ENCODE assay signal across 8 mouse cellular contexts in genomic region chr10:80748609-80749008, GRCm38 (mm10). TPM values are rescaled to one million over a fixed set of nuclear protein-coding genes. Genes with fewer than 3 reads are reported as not detected.
DNase-seq lines count a peak whose midpoint lies in the region; ATAC-seq and TF ChIP-seq lines count a peak whose summit lies in the region.
"Had no signal": no experiment of that assay in that cellular context is flagged by ENCODE, and none has a peak within 500 bp of the region (broad histone marks: within the 10 kb centered on the region; RNA-seq: fewer than 3 reads in every experiment).

No protein-coding gene starts in this region.

- no peak for TF ChIP-seq CTCF in brain, embryonic 14.5 days (IDR thresholded peaks at IDR 0.05; ENCODE audit: borderline replicate concordance, extremely low read depth, insufficient read depth, insufficient read length)

- peak; percentile 63 for DNase-seq in midbrain, embryonic 14.5 days
- peak; percentile 40 for DNase-seq in brain, embryonic 14.5 days (ENCODE audit: low read depth)
- DNase-seq in kidney, adult 9 months: peak; percentile 68
- DNase-seq in mesoderm, embryonic 11.5 days (ENCODE audit: low read depth, low spot score): peak; percentile 87
- no peak for DNase-seq in right cerebral cortex, adult 18-20 months
- DNase-seq in cerebellum, postnatal 36 days: no peak

- no peaks in the 10 kb centered on the region for H3K27me3 ChIP-seq in midbrain, embryonic 14.5 days (ENCODE audit: control insufficient read depth, insufficient read depth, low read length)
- no peaks in the 10 kb centered on the region; the same call in 1 of the 2 replicates for H3K27me3 ChIP-seq in midbrain, embryonic 16.5 days (ENCODE audit: control insufficient read depth, insufficient read depth, low read depth, low read length)

- no peaks in the 10 kb centered on the region for H3K9me3 ChIP-seq in midbrain, embryonic 14.5 days (ENCODE audit: control insufficient read depth, low read length)
- H3K9me3 ChIP-seq in midbrain, embryonic 16.5 days (replicated peaks; ENCODE audit: control insufficient read depth, low read length, poor library complexity, severe bottlenecking): no peaks in the 10 kb centered on the region
- H3K9me3 ChIP-seq: midbrain, embryonic 12.5 days had no signal

- no peak overlapping the region for H3K9ac ChIP-seq in midbrain, embryonic 14.5 days (replicated peaks; ENCODE audit: low read length)
- no peak overlapping the region for H3K9ac ChIP-seq in midbrain, embryonic 16.5 days (ENCODE audit: low read depth, low read length)
- H3K9ac ChIP-seq: midbrain, embryonic 12.5 days had no signal

- no peak overlapping the region for H3K4me2 ChIP-seq in midbrain, embryonic 14.5 days (ENCODE audit: low read length)
- no peak overlapping the region for H3K4me2 ChIP-seq in midbrain, embryonic 16.5 days (ENCODE audit: low read length)
- H3K4me2 ChIP-seq: midbrain, embryonic 12.5 days had no signal

- ATAC-seq in midbrain, embryonic 14.5 days (ENCODE audit: low FRiP score, low TSS enrichment): no peak
- no peak for ATAC-seq in midbrain, embryonic 16.5 days

- no peak overlapping the region for H3K4me3 ChIP-seq in midbrain, embryonic 14.5 days (replicated peaks; ENCODE audit: low read depth, low read length)
- no peak overlapping the region for H3K4me3 ChIP-seq in midbrain, embryonic 16.5 days (ENCODE audit: low read depth, low read length)
- H3K4me3 ChIP-seq: midbrain, embryonic 12.5 days had no signal

- H3K36me3 ChIP-seq in midbrain, embryonic 14.5 days (ENCODE audit: control insufficient read depth, insufficient read depth, low read length): no peaks in the 10 kb centered on the region
- H3K36me3 ChIP-seq in midbrain, embryonic 16.5 days (ENCODE audit: control insufficient read depth, insufficient read depth, low read length): no peaks in the 10 kb centered on the region
- H3K36me3 ChIP-seq: midbrain, embryonic 12.5 days had no signal

- no peak overlapping the region for H3K27ac ChIP-seq in midbrain, embryonic 14.5 days (replicated peaks; ENCODE audit: low read depth, low read length)
- no peak overlapping the region for H3K27ac ChIP-seq in midbrain, embryonic 16.5 days (ENCODE audit: low read length)
- H3K27ac ChIP-seq: midbrain, embryonic 12.5 days had no signal

- WGBS in midbrain, embryonic 14.5 days: 15% methylated on average over 6 of the region's 6 CpGs
- WGBS in midbrain, embryonic 16.5 days: 16% methylated on average over 6 of the region's 6 CpGs

- H3K4me1 ChIP-seq in midbrain, embryonic 14.5 days (ENCODE audit: control insufficient read depth, insufficient read depth, low read length): no peaks in the 10 kb centered on the region
- H3K4me1 ChIP-seq in midbrain, embryonic 16.5 days (ENCODE audit: control insufficient read depth, insufficient read depth, low read length): peaks cover 3% of the 10 kb centered on the region

- no peak for TF ChIP-seq POLR2A in brain, embryonic 14.5 days (IDR thresholded peaks at IDR 0.05; ENCODE audit: borderline replicate concordance, extremely low read depth, insufficient read depth, insufficient read length, poor library complexity, severe bottlenecking)

RNA-seq across cellular contexts. Expression of gene Dot1l, which starts 6.4 kb away (rescaled TPM):
- 23.4 and 27.9 TPM in 2 replicates for polyA plus RNA-seq in midbrain, embryonic 14.5 days (2014; fragmentation: Nextera tagmentation; extraction: Ambion mirVana)
- 17.7 and 17.8 TPM in 2 replicates for polyA plus RNA-seq in midbrain, embryonic 16.5 days (2015; fragmentation: Nextera tagmentation; extraction: Ambion mirVana)
- 36.1 and 77.6 TPM in 2 replicates for polyA plus RNA-seq in brain, embryonic 14.5 days (2012; rRNA removed)

RNA-seq across cellular contexts. Expression of gene Ap3d1, which starts 6.5 kb away (rescaled TPM):
- 106 and 116 TPM in 2 replicates for polyA plus RNA-seq in midbrain, embryonic 14.5 days (2014; fragmentation: Nextera tagmentation; extraction: Ambion mirVana)
- 99.5 and 112 TPM in 2 replicates for polyA plus RNA-seq in midbrain, embryonic 16.5 days (2015; fragmentation: Nextera tagmentation; extraction: Ambion mirVana)
- polyA plus RNA-seq in brain, embryonic 14.5 days (2012; rRNA removed): 155 and 176 TPM in 2 replicates

RNA-seq across cellular contexts. Expression of gene Izumo4, which starts 46.6 kb away (rescaled TPM):
- polyA plus RNA-seq in midbrain, embryonic 14.5 days (2014; fragmentation: Nextera tagmentation; extraction: Ambion mirVana): 22.4 and 25.1 TPM in 2 replicates
- 44.9 and 49.5 TPM in 2 replicates for polyA plus RNA-seq in midbrain, embryonic 16.5 days (2015; fragmentation: Nextera tagmentation; extraction: Ambion mirVana)
- polyA plus RNA-seq in brain, embryonic 14.5 days (2012; rRNA removed): 47.6 and 70.2 TPM in 2 replicates

RNA-seq across cellular contexts. Expression of gene Mob3a, which starts 46.8 kb away (rescaled TPM):
- polyA plus RNA-seq in midbrain, embryonic 14.5 days (2014; fragmentation: Nextera tagmentation; extraction: Ambion mirVana): 45.2 and 47.3 TPM in 2 replicates
- 61.4 and 64.3 TPM in 2 replicates for polyA plus RNA-seq in midbrain, embryonic 16.5 days (2015; fragmentation: Nextera tagmentation; extraction: Ambion mirVana)
- 36.9 and 47.3 TPM in 2 replicates for polyA plus RNA-seq in brain, embryonic 14.5 days (2012; rRNA removed)

RNA-seq across cellular contexts. Expression of gene Sf3a2, which starts 49.4 kb away (rescaled TPM):
- 57.2 and 75.1 TPM in 2 replicates for polyA plus RNA-seq in midbrain, embryonic 14.5 days (2014; fragmentation: Nextera tagmentation; extraction: Ambion mirVana)
- polyA plus RNA-seq in midbrain, embryonic 16.5 days (2015; fragmentation: Nextera tagmentation; extraction: Ambion mirVana): 57.8 and 60.6 TPM in 2 replicates
- 76.3 and 77.0 TPM in 2 replicates for polyA plus RNA-seq in brain, embryonic 14.5 days (2012; rRNA removed)

Comparison
In these comparisons a context has a peak if more than half of its experiments do, and no peak if none do; other contexts are left out.
1. DNase-seq: peak in midbrain, embryonic 14.5 days (single experiment), brain, embryonic 14.5 days (single experiment), kidney, adult 9 months (single experiment) and mesoderm, embryonic 11.5 days (single experiment); none in right cerebral cortex, adult 18-20 months (single experiment) and cerebellum, postnatal 36 days (0 of 2).